Comparison of ENCODE assay signal across 8 mouse cellular contexts in genomic region chr5:111058401-111059139, GRCm38 (mm10).
DNase-seq lines count a peak whose midpoint lies in the region; ATAC-seq lines count a peak whose summit lies in the region.

No protein-coding gene starts in this region.

- no peaks in the 10 kb centered on the region for H3K27me3 ChIP-seq in midbrain, embryonic 13.5 days
- no peaks in the 10 kb centered on the region for H3K27me3 ChIP-seq in midbrain, embryonic 11.5 days (ENCODE audit: control insufficient read depth, insufficient read depth, low read length)
- H3K27me3 ChIP-seq in forebrain, embryonic 10.5 days (ENCODE audit: poor library complexity, severe bottlenecking), result 0 out of 2 replicates have a peak, but pooled peaks cover 4% of the 10 kb centered on the region

- ATAC-seq in midbrain, embryonic 13.5 days, result no peak
- ATAC-seq in midbrain, embryonic 11.5 days (ENCODE audit: low FRiP score), result no peak

- no peaks in the 10 kb centered on the region for H3K36me3 ChIP-seq in midbrain, embryonic 13.5 days
- no peaks in the 10 kb centered on the region for H3K36me3 ChIP-seq in midbrain, embryonic 11.5 days (ENCODE audit: control insufficient read depth, insufficient read depth, low read length)
- H3K36me3 ChIP-seq in forebrain, embryonic 10.5 days (replicated peaks), result no peaks in the 10 kb centered on the region

- no peak for DNase-seq in midbrain, embryonic 11.5 days (ENCODE audit: low spot score, missing footprints)
- no peak for DNase-seq in forebrain, embryonic 10.5 days (ENCODE audit: extremely low spot score, low spot score)
- peak; percentile 79 to 85 for DNase-seq in layer of hippocampus, postnatal 14 days (ENCODE audit: low spot score in 2 of 2)
- peak; percentile 68 to 82 for DNase-seq in right cerebral cortex, postnatal 10 days (ENCODE audit: low spot score in 2 of 2)
- DNase-seq in c-Kit-positive CD71-positive TER-119-positive erythroid progenitor cells, embryonic 14.5 days (ENCODE audit: low spot score), result no peak
- DNase-seq in lung, adult 18-20 months, result no peak
- DNase-seq in ovary, postnatal 10 days (ENCODE audit: low spot score), result no peak

- no peak overlapping the region for H3K4me2 ChIP-seq in midbrain, embryonic 13.5 days (replicated peaks)
- no peak overlapping the region for H3K4me2 ChIP-seq in midbrain, embryonic 11.5 days

- no peak overlapping the region for H3K4me3 ChIP-seq in midbrain, embryonic 13.5 days (replicated peaks)
- H3K4me3 ChIP-seq in midbrain, embryonic 11.5 days (ENCODE audit: low read depth, low read length), result no peak overlapping the region
- no peak overlapping the region for H3K4me3 ChIP-seq in forebrain, embryonic 10.5 days

- H3K27ac ChIP-seq in midbrain, embryonic 13.5 days, result peak overlapping the region; percentile 25; the same call in 1 of the 2 replicates
- H3K27ac ChIP-seq in midbrain, embryonic 11.5 days (ENCODE audit: low read depth, low read length), result no peak overlapping the region
- peak overlapping the region; percentile 36 for H3K27ac ChIP-seq in forebrain, embryonic 10.5 days

- H3K9me3 ChIP-seq in midbrain, embryonic 13.5 days, result no peaks in the 10 kb centered on the region
- H3K9me3 ChIP-seq in midbrain, embryonic 11.5 days (ENCODE audit: control insufficient read depth, low read length), result no peaks in the 10 kb centered on the region
- no peaks in the 10 kb centered on the region for H3K9me3 ChIP-seq in forebrain, embryonic 10.5 days

- peaks cover 66% of the 10 kb centered on the region for H3K4me1 ChIP-seq in midbrain, embryonic 13.5 days (replicated peaks)
- H3K4me1 ChIP-seq in midbrain, embryonic 11.5 days (ENCODE audit: control insufficient read depth, insufficient read depth, low read length), result peaks cover 37% of the 10 kb centered on the region
- H3K4me1 ChIP-seq in forebrain, embryonic 10.5 days, result peaks cover 60% of the 10 kb centered on the region

- 64% methylated on average over 22 of the region's 22 CpGs for WGBS in midbrain, embryonic 13.5 days
- WGBS in midbrain, embryonic 11.5 days, result 78% methylated on average over 22 of the region's 22 CpGs
- 82% methylated on average over 22 of the region's 22 CpGs for WGBS in forebrain, embryonic 10.5 days

- H3K9ac ChIP-seq in midbrain, embryonic 13.5 days (replicated peaks), result no peak overlapping the region
- H3K9ac ChIP-seq in midbrain, embryonic 11.5 days (ENCODE audit: low read length), result no peak overlapping the region

Comparison
In these comparisons a context has a peak if more than half of its experiments do, and no peak if none do; other contexts are left out.
1. DNase-seq: peak in layer of hippocampus, postnatal 14 days (2 of 2) and right cerebral cortex, postnatal 10 days (2 of 2); none in midbrain, embryonic 11.5 days (single experiment), forebrain, embryonic 10.5 days (single experiment), c-Kit-positive CD71-positive TER-119-positive erythroid progenitor cells, embryonic 14.5 days (single experiment), lung, adult 18-20 months (0 of 2) and ovary, postnatal 10 days (single experiment).